In genomic region chr19:25236596-25237491, GRCm38 (mm10) we compare ENCODE assay signal across 8 mouse cellular contexts. TPM values are rescaled to one million over a fixed set of nuclear protein-coding genes. Genes with fewer than 3 reads are reported as not detected.
A peak's percentile ranks its signal among the peaks of the same experiment; 100 is the strongest.
DNase-seq lines count a peak whose midpoint lies in the region; ATAC-seq and TF ChIP-seq lines count a peak whose summit lies in the region.

Gene Kank1, plus strand, starts transcription at chr19:25236975.

- peak within 1 kb of the TSS; percentile 52 for H3K4me3 ChIP-seq in forebrain, postnatal 0 days (ENCODE audit: low read depth, low read length)
- peak within 1 kb of the TSS; percentile 60 for H3K4me3 ChIP-seq in liver, embryonic 16.5 days (ENCODE audit: low read depth, low read length)
- H3K4me3 ChIP-seq in neural tube, embryonic 14.5 days (ENCODE audit: low read depth, low read length) = peak within 1 kb of the TSS; percentile 70

- no peaks in the 10 kb centered on the region for H3K9me3 ChIP-seq in forebrain, postnatal 0 days (ENCODE audit: low read length)
- no peaks in the 10 kb centered on the region for H3K9me3 ChIP-seq in liver, embryonic 16.5 days (replicated peaks; ENCODE audit: control insufficient read depth, low read length)
- H3K9me3 ChIP-seq in neural tube, embryonic 14.5 days (ENCODE audit: control insufficient read depth, low read length) = no peaks in the 10 kb centered on the region

- no peaks in the 10 kb centered on the region; the same call in 1 of the 2 replicates for H3K4me1 ChIP-seq in forebrain, postnatal 0 days (ENCODE audit: insufficient read depth)
- H3K4me1 ChIP-seq in liver, embryonic 16.5 days (ENCODE audit: control insufficient read depth, low read depth, low read length) = no peaks in the 10 kb centered on the region; the same call in 1 of the 2 replicates
- 0 out of 2 replicates have a peak, but pooled peaks cover 3% of the 10 kb centered on the region for H3K4me1 ChIP-seq in neural tube, embryonic 14.5 days (ENCODE audit: control insufficient read depth, insufficient read depth, low read length)

- no peak for TF ChIP-seq CTCF in forebrain, postnatal 0 days (IDR thresholded peaks at IDR 0.05; ENCODE audit: low read depth)

- 2% methylated on average over 74 of the region's 76 CpGs for WGBS in forebrain, postnatal 0 days
- under 1% methylated on average over 76 of the region's 76 CpGs for WGBS in liver, embryonic 16.5 days (ENCODE audit: insufficient replicate concordance)
- under 1% methylated on average over 67 of the region's 76 CpGs for WGBS in neural tube, embryonic 14.5 days

- DNase-seq in CD4-positive helper T cell, adult 2 months (ENCODE audit: low read depth, low spot score) = peak; percentile 8
- DNase-seq in brain, embryonic 18.5 days (ENCODE audit: low read depth, low spot score) = peak; percentile 16
- peak; percentile 67 for DNase-seq in forebrain, postnatal 0 days
- peak; percentile 79 to 82 for DNase-seq in heart, postnatal 10 days
- peak; percentile 76 to 87 for DNase-seq in kidney, postnatal 36 days
- DNase-seq in thymus, postnatal 0 days (ENCODE audit: low spot score) = peak; percentile 23

- H3K4me2 ChIP-seq in forebrain, postnatal 0 days (ENCODE audit: low read depth) = peak within 1 kb of the TSS; percentile 94
- H3K4me2 ChIP-seq in liver, embryonic 16.5 days (ENCODE audit: low read depth, low read length) = peak within 1 kb of the TSS; percentile 70
- H3K4me2 ChIP-seq in neural tube, embryonic 14.5 days (ENCODE audit: low read depth, low read length) = peak within 1 kb of the TSS; percentile 96

- H3K9ac ChIP-seq in forebrain, postnatal 0 days = peak within 1 kb of the TSS; percentile 50
- H3K9ac ChIP-seq in liver, embryonic 16.5 days (ENCODE audit: low read depth, low read length) = peak within 1 kb of the TSS; percentile 34; the same call in 1 of the 2 replicates
- peak within 1 kb of the TSS; percentile 58 for H3K9ac ChIP-seq in neural tube, embryonic 14.5 days (replicated peaks; ENCODE audit: low read depth, low read length)

- intact Hi-C loops in heart, postnatal 10 days (cut with DNase I) = loop anchor here (2.0 to 5.0 kb wide), 3 partner anchors 80 to 104 kb away; no protein-coding TSS in a partner anchor

- peaks cover 16% of the 10 kb centered on the region for H3K27me3 ChIP-seq in forebrain, postnatal 0 days (ENCODE audit: insufficient read depth, low read length)
- peaks cover 38% of the 10 kb centered on the region for H3K27me3 ChIP-seq in liver, embryonic 16.5 days (ENCODE audit: control insufficient read depth, insufficient read depth, low read depth, low read length)
- H3K27me3 ChIP-seq in neural tube, embryonic 14.5 days (ENCODE audit: control insufficient read depth, insufficient read depth, low read length) = peaks cover 4% of the 10 kb centered on the region

- peak; percentile 81 for ATAC-seq in forebrain, postnatal 0 days
- ATAC-seq in liver, embryonic 16.5 days (ENCODE audit: low read depth) = peak; percentile 54
- ATAC-seq in neural tube, embryonic 14.5 days (ENCODE audit: low read depth) = peak; percentile 92

- H3K36me3 ChIP-seq in forebrain, postnatal 0 days (ENCODE audit: insufficient read depth) = no peaks in the 10 kb centered on the region
- no peaks in the 10 kb centered on the region for H3K36me3 ChIP-seq in liver, embryonic 16.5 days (ENCODE audit: control insufficient read depth, insufficient read depth)
- no peaks in the 10 kb centered on the region for H3K36me3 ChIP-seq in neural tube, embryonic 14.5 days (ENCODE audit: control insufficient read depth, insufficient read depth, low read length)

- H3K27ac ChIP-seq in forebrain, postnatal 0 days (ENCODE audit: low read depth, low read length) = no peak within 1 kb of the TSS
- H3K27ac ChIP-seq in liver, embryonic 16.5 days (ENCODE audit: low read length) = no peak within 1 kb of the TSS
- H3K27ac ChIP-seq in neural tube, embryonic 14.5 days (ENCODE audit: low read depth, low read length) = peak within 1 kb of the TSS; percentile 8; the same call in 1 of the 2 replicates

RNA-seq across cellular contexts. Expression of gene Kank1, which starts in this region (rescaled TPM):
- 10.4 and 10.8 TPM in 2 replicates for total RNA-seq in forebrain, postnatal 0 days (2014; rRNA removed)
- 2.7 and 3.9 TPM in 2 replicates for polyA plus RNA-seq in forebrain, postnatal 0 days (2015; fragmentation: Nextera tagmentation; extraction: Ambion mirVana)
- total RNA-seq in heart, postnatal 10 days (2021) = 10 to 100 TPM; 40.1 to 51.6 TPM
- polyA plus RNA-seq in liver, embryonic 16.5 days (2015; fragmentation: Nextera tagmentation; extraction: Ambion mirVana) = 7.6 and 8.3 TPM in 2 replicates
- polyA plus RNA-seq in neural tube, embryonic 14.5 days (2014; fragmentation: Nextera tagmentation; extraction: Ambion mirVana) = 15.1 and 15.7 TPM in 2 replicates
- polyA plus RNA-seq in thymus, postnatal 0 days (2015; fragmentation: Nextera tagmentation; extraction: Ambion mirVana) = 3.7 TPM in 2 replicates

Comparison
In these comparisons a context has a peak if more than half of its experiments do, and no peak if none do; other contexts are left out.
1. DNase-seq: peak in every context shown above with its lines; median percentile 82 in kidney, postnatal 36 days; 80 in heart, postnatal 10 days; 67 in forebrain, postnatal 0 days; 23 in thymus, postnatal 0 days; 16 in brain, embryonic 18.5 days; 8 in CD4-positive helper T cell, adult 2 months.